Mouse (Mus musculus) cortical plate, adult 2 months (tissue): Measurements from ENCODE around the gene Dazap1. TPM values are rescaled to one million over a fixed set of nuclear protein-coding genes. Genes with fewer than 3 reads are reported as not detected.

Experiments
- H3K27ac ChIP-seq: fragments of 200-500 bp; 2 replicates; pipeline ENCODE4 v1.5.1; 2012; ENCODE audit warnings: low read length, control low read depth, inconsistent platforms; ENCODE audit not compliant: insufficient read depth
- H3K4me1 ChIP-seq: fragments of 200-500 bp; 2 replicates; pipeline ENCODE4 v1.6.1; 2011; ENCODE audit warnings: low read length; ENCODE audit not compliant: control insufficient read depth, insufficient read depth
- H3K4me3 ChIP-seq: fragments of 200-500 bp; 2 replicates; pipeline ENCODE4 v1.5.1; 2011; ENCODE audit warnings: mild to moderate bottlenecking, low read length, control low read depth; ENCODE audit not compliant: insufficient read depth
- CTCF ChIP-seq: fragments of 200-500 bp; IDR thresholded peaks from 2 replicates; pipeline ENCODE4 v1.5.1; 2011; ENCODE audit warnings: mild to moderate bottlenecking, control low read depth, low read length; ENCODE audit not compliant: insufficient read depth; ENCODE audit errors: extremely low read depth
- POLR2A ChIP-seq: fragments of 200-500 bp; IDR thresholded peaks from 2 replicates; pipeline ENCODE4 v1.6.1; 2011; ENCODE audit warnings: mild to moderate bottlenecking, low read length, control low read depth; ENCODE audit not compliant: insufficient read depth; ENCODE audit errors: extremely low read depth
- polyA plus RNA-seq: library from polyadenylated mRNA; depleted of rRNA; stranded (reverse); fragments of >200 nt; gene quantifications from 2 replicates; pipeline ENCODE4 v1.2.3, GENCODE M21; 2012; rRNA removed

Dazap1 gene
- polyA plus RNA-seq, 1 experiment, result 65.4 TPM

GRCm38 (mm10) chr10:80329273-80330081 is 68.2 kb downstream of the Dazap1 start, which contains the start of the genes Pcsk4 and Reep6:
Gene Pcsk4, minus strand, starts transcription at chr10:80329498.
Gene Reep6, plus strand, starts transcription at chr10:80329953.
- Histone ChIP-seq H3K4me1 (no peaks in the 10 kb centered on the region), H3K4me3 (peak within 1 kb of the TSS; percentile 34), H3K27ac (no peak within 1 kb of the TSS)
- no peak for TF ChIP-seq POLR2A
- no peak for TF ChIP-seq CTCF

GRCm38 (mm10) chr10:80330084-80330483 is 68.8 kb downstream of the Dazap1 start:
- Histone ChIP-seq H3K27ac (no peak overlapping the region), H3K4me1 (no peaks in the 10 kb centered on the region), H3K4me3 (peak overlapping the region; percentile 34)
- TF ChIP-seq POLR2A (no peak), CTCF (no peak)

- Histone ChIP-seq H3K4me1 (no peaks in the 10 kb centered on the region), H3K4me3 (no peak overlapping the region), H3K27ac (no peak overlapping the region)
- no peak for TF ChIP-seq POLR2A
- TF ChIP-seq CTCF, result no peak
These were observed 69.6 kb downstream of the Dazap1 start for GRCm38 (mm10) chr10:80330888-80331287.

GRCm38 (mm10) chr10:80331636-80332524 is 70.6 kb downstream of the Dazap1 start:
- H3K4me1 ChIP-seq, result no peaks in the 10 kb centered on the region
- TF ChIP-seq POLR2A (no peak), CTCF (no peak)
- no peak overlapping the region for H3K27ac ChIP-seq
- H3K4me3 ChIP-seq, result no peak overlapping the region

GRCm38 (mm10) chr10:80332525-80332989 is 71.3 kb downstream of the Dazap1 start:
- TF ChIP-seq CTCF (no peak), POLR2A (no peak)
- no peaks in the 10 kb centered on the region for H3K4me1 ChIP-seq
- H3K4me3 ChIP-seq, result no peak overlapping the region
- no peak overlapping the region for H3K27ac ChIP-seq

GRCm38 (mm10) chr10:80336263-80336662 is 75.0 kb downstream of the Dazap1 start:
- Histone ChIP-seq H3K27ac (no peak overlapping the region), H3K4me1 (no peaks in the 10 kb centered on the region), H3K4me3 (no peak overlapping the region)
- TF ChIP-seq CTCF (no peak), POLR2A (no peak)

Other genes with a start within 250 kb of the Dazap1 start
- 6.6 and 7.2 TPM in 2 replicates for gene Arhgap45, start 244.8 kb upstream of the Dazap1 start, polyA plus RNA-seq
- gene Polr2e, start 221.7 kb upstream of the Dazap1 start, polyA plus RNA-seq, result 236 and 245 TPM in 2 replicates
- gene Gpx4, start 214.3 kb upstream of the Dazap1 start, polyA plus RNA-seq, result 890 and 934 TPM in 2 replicates
- 22.9 and 24.4 TPM in 2 replicates for gene Sbno2, start 155.9 kb upstream of the Dazap1 start, polyA plus RNA-seq
- gene Stk11, start 145.7 kb upstream of the Dazap1 start, polyA plus RNA-seq, result 91.8 and 94.2 TPM in 2 replicates
- 620 and 641 TPM in 2 replicates for gene Atp5d, start 122.9 kb upstream of the Dazap1 start, polyA plus RNA-seq
- 274 and 285 TPM in 2 replicates for gene Cbarp, start 120.7 kb upstream of the Dazap1 start, polyA plus RNA-seq
- 26.6 and 33.8 TPM in 2 replicates for gene Midn, start 113.2 kb upstream of the Dazap1 start, polyA plus RNA-seq
- 150 and 180 TPM in 2 replicates for gene Cirbp, start 95.5 kb upstream of the Dazap1 start, polyA plus RNA-seq
- gene 1600002K03Rik, start 88.5 kb upstream of the Dazap1 start, polyA plus RNA-seq, result 13.1 and 13.9 TPM in 2 replicates
- 7.7 and 8.5 TPM in 2 replicates for gene Efna2, start 82.0 kb upstream of the Dazap1 start, polyA plus RNA-seq
- 36.9 and 37.1 TPM in 2 replicates for gene Mum1, start 35.1 kb upstream of the Dazap1 start, polyA plus RNA-seq
- 417 and 424 TPM in 2 replicates for gene Ndufs7, start 12.4 kb upstream of the Dazap1 start, polyA plus RNA-seq
- 43.9 and 59.6 TPM in 2 replicates for gene Gamt, start 474 bp upstream of the Dazap1 start, polyA plus RNA-seq
- 2,242 and 2,263 TPM in 2 replicates for gene Rps15, start 31.0 kb downstream of the Dazap1 start, polyA plus RNA-seq
- 54.9 and 55.2 TPM in 2 replicates for gene Apc2, start 34.5 kb downstream of the Dazap1 start, polyA plus RNA-seq
- 51.9 and 52.3 TPM in 2 replicates for gene 2310011J03Rik, start 59.1 kb downstream of the Dazap1 start, polyA plus RNA-seq
- gene Pcsk4, start 68.0 kb downstream of the Dazap1 start, polyA plus RNA-seq, result 13.1 and 13.9 TPM in 2 replicates
- gene Reep6, start 68.5 kb downstream of the Dazap1 start, polyA plus RNA-seq, result 5.7 and 6.3 TPM in 2 replicates
- 7.9 and 9.4 TPM in 2 replicates for gene Adamtsl5, start 86.9 kb downstream of the Dazap1 start, polyA plus RNA-seq
- 36.3 and 40.3 TPM in 2 replicates for gene Plk5, start 95.0 kb downstream of the Dazap1 start, polyA plus RNA-seq
- 13.8 and 14.3 TPM in 2 replicates for gene Mex3d, start 126.2 kb downstream of the Dazap1 start, polyA plus RNA-seq
- gene Mbd3, start 138.1 kb downstream of the Dazap1 start, polyA plus RNA-seq, result 186 and 210 TPM in 2 replicates
- gene Uqcr11, start 145.3 kb downstream of the Dazap1 start, polyA plus RNA-seq, result 1,456 and 1,595 TPM in 2 replicates
- 25.5 and 26.0 TPM in 2 replicates for gene Tcf3, start 172.2 kb downstream of the Dazap1 start, polyA plus RNA-seq
- not detected in 2 replicates for gene Onecut3, start 233.3 kb downstream of the Dazap1 start, polyA plus RNA-seq